Mouse (Mus musculus) layer of hippocampus, adult 9-10 months (tissue): ENCODE measurements around the gene Srsf10.

Experiments
- DNase-seq: peaks from one replicate; pipeline ENCODE4 v3.0.0; 2022; ENCODE audit warnings: low spot score

Srsf10 gene

DNA sequence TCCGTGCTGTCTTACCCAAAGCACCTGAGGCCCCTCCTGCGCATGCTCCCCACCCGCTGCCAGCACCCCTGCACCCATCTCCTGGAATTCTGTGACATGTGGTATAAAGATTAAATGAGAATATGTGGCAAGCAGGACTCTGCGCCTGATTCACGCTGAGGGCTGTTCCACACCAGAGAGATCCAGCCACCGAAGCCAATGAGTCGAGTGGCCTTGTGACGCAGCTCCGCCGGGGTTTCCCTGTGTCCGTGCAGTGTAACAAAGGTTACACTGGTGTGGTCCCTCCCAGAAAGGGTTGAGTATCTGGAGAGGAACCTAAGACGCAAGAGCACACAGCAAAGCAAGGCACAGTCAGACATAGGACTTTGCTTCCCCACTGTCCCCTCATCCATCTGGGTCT lies 30.1 kb downstream of the Srsf10 start:
- no peak for DNase-seq

DNA sequence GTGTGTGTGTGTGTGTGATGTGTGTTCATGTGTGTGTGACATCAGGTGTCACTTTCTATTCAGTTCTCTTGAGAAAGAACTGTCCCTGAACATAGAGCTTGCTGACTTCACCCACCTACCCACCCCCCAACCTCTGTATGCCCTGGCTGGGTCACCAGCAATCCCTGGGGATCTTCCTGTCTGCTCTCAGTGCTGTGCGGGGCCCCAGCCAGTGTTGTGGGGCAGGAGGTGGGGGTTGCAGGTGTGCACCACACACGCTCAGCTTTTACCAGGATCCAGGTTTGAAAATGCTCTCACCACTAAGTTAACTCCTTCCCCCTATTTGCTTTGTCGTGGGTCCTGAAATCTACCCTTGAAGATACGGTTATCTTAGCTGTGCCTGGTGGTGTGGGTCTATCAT lies 30.6 kb downstream of the Srsf10 start:
- DNase-seq, result no peak

DNA sequence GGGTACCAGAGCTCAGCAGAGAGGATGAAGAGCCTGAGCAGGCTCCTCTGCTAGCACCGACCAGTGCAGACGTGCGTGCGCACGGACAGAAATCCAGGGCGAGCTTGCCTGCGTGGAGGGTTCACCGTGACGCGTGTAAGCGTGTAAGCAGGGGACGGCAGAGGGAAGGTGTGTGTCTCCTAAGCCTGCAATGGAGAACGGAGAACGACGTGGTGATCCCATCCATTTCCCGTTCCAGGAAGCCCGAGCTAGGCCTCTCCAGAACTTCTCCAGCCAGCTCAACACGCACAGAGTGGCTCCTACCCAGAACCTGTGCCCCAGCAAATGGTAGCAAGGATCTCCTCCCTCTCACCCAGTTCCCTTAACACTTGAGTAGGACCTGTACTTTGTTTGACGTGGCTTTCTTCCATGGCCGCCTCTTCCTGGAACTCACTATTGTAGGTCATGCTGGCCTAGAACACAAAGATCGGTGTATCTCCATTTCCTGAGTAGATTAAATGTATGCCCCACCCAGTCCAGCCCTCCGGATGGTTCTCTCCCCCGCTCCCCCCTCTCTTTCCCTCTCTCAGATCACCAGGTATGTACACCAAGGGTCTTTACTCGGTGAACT lies 33.0 kb downstream of the Srsf10 start:
- no peak for DNase-seq

DNA sequence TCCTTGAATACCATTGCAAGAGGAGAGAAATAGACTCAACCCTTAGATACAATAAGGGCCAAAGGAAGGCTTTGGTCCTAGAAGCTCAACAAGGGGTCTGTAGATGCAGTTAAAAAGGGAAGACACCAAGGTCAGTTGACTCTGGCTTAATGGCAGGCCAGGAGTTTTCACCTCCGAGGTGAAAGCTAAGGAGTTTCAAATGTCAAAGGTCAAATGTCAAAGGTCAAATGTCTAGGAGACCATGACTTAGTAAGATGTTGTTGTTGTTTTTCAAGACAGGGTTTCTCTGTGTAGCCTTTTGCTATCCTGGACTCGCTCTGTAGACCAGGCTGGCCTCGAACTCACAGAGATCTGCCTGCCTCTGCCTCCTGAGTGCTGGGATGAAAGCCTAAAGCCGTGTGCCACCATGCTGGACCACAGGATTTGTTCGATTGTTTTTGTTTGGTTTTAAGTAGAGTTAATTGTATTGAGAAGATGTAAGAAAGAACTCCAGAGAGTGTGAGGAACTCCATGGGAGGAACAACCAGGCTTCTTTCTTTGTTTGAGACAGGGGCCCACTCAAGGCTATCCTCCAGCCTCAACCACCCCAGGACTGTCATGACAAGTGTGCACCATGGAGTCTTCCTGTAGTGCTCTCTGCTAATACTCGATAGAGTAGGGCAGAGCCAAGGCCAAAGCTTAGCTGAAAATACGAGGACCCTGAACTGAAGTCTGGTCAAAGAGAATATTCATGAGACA lies 33.8 kb downstream of the Srsf10 start:
- DNase-seq, result no peak

DNA sequence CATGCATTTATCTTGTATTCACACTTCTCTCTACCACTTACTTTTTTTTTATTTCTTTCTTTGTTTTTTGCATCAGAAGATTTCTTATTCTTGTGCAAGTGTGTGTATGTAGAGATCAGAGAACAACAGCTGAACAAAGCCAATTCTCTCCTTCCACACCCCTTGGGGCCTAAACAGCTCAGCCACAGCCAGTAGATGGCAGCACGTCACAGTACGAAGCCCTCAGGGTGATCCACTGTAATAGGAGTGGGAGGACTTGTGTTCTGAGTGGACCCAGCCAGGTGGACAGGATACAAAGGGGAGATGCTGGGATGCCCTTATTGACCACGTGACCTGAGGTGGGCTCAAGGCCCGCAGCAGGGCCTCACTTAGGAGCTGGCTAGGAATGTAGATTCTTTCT lies 34.3 kb downstream of the Srsf10 start:
- no peak for DNase-seq

DNA sequence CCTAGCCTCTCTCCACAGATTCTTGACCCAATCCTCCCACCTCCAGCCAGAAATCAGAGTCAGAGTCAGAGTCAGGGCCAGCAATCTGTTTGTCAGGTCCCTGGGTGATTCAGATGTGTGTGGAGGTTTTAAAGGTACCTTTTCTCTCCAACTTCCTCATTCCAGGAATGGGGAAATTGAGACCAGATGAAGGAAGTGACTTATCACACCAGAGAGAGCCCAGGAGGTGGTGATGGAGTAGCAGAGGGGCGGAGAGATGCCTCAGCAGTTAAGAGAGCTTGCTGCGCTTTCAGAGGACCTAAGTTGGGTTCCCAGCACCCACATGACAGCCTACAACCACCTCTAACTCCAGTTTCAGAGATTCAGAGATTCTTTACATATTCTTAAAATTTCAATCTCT lies 36.0 kb downstream of the Srsf10 start:
- no peak for DNase-seq

DNA sequence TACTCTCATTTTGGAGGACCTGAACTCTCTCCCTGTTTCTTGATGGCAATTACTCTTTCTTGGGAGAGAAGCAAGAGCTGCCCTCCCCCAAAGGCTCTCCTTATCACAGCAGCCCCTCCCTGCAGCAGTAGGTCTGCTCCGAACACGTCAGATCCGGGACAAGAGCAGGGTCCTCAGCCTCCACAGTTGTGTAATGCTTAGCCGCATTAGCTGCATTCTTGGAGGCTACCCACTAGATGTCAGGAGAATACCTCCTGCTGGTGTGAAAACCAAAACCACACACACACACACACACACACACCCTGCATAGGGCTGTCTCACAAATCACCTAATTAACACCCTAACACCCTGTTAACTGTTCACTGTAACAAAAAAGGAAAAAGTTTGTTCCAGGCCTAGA lies 37.3 kb downstream of the Srsf10 start:
- DNase-seq, result no peak

DNA sequence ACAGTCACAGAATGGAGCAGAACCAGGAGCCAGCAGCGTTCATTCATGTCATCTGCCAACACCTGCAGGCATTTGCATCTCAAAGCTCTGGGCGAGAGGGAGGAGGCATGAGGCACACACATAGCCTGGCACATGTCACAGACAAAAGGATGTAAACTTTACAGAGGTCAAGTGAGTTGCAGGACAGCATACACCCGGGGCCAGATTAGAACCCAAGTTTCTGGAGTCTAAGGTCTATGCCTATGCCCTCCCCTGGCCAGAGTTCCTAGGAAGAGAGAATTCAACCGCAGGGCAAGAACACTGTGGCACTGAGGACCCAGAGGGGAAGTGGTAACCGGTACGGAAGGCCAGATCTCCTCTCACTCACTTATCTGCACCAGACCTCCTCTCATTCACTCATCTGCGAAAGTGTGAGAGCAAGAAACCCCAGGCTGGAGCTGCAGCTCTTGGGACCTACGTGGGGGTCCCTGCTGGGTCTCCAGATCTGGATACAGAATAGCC lies 39.6 kb downstream of the Srsf10 start, which contains the start of gene Cnr2:
Cnr2 (plus strand) TSS at position 324 of the 501 bp plus-strand sequence.
- DNase-seq, result no peak

DNA sequence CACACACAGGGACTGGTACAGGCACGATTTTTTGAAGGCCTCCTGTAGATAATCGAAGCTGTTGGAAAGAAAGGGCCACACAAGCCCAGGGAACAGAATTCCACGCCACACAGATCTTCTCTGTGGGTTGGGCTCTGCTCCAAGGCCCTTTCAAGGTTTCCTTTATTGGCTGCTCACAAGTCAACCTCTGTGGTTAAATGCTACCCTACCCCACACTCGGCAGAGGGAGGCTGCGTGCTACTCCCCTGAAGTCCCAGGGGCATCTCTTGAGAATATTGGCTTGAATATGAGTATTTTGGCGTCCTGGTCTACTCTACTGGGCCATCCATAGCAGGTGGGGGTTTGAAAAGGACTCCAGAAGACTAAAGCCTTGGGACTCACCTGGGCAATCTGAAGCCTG lies 40.6 kb downstream of the Srsf10 start:
- no peak for DNase-seq

DNA sequence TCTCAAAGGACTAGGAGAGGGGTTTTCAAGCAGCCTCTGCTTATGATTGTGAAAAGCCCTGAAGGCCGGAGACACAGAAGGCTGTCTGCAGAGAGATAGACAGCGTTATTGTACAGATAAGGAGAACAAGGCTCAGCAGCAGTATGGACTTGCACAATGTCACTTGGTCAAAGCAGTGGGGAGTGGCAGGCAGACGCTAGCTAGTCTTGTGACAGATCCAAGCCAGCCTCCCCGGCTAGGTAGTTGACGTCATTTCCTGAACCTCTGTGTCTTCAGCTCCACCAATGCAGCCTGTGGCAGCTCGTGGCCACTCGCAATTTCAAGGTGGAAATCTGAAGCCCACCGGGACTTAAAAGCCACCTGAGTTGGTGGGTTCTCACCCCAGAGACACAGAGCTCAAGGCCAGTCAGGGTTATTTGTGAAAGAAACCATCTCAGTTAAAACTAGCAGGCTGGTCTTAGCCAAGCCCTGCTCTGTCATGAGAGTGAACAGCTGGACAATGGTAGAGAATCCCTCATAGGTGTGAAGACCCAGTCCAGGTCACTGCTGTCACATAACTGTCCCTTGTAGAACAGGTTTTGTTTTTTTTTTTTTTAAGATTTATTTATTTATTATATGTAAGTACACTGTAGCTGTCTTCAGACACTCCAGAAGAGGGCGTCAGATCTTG lies 43.0 kb downstream of the Srsf10 start:
- no peak for DNase-seq

DNA sequence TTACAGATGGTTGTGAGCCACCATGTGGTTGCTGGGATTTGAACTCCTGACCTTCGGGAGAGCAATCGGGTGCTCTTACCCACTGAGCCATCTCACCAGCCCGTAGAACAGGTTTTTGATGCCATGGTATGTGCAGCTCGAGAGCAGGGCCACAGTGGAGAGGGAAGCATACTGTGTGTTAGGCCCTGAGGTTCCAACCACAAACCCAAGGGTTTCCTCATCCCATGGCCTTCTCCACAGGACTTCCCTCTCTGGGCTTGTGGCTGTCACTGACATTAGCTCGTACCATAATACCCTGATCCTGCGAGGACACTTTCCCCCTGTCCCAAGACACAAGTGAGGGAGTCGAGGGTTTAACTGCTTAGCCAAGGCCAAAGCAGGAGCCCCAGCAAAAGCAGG lies 43.5 kb downstream of the Srsf10 start:
- no peak for DNase-seq

DNA sequence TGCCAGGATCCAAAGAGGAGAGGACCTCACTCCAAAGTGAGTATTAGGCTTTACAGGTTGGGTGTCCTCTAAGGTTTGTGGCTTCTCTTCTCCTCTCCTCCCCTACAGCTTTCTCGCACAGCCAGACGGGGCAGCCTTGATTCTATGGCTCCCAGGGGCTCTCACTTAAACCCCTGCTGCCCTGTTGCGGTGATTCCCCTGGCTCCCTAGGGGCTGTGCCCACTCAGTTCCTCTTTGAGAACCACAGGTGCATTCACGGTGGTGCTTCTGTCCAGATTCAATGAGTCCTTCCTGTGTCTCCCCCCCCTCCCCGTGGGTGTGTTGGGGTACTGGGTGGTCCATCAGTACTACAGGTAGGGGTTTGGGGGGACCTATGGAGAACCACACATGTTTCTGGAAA lies 44.5 kb downstream of the Srsf10 start:
- no peak for DNase-seq

DNA sequence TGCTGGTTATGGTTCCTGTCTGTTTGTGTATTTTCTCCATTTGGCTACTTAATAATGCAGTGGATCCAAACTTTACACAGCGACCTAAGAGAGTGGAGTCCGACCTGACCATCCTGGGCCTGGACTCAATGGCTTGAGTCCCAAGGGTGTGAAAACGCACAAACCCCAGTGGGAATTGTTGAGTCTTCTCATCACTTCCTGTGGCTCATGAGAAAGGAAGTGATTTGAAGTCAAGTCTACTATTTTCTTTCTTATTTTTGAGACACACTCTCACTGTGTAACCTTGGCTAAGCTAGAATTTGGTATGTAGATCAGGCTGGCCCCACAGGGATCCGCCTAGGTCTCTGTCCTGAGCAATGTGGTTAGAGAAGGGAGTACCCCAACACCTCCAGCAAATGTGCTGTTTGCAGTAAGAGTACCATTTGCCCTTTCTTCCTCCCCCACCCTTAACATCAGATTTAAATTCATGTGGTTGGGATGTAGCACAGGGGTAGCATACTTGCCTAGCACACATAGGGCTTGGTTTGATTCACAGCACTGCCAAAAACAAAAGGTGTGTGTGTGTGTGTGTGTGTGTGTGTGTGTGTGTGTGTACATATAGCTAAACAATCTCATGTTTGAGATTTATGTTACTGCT lies 47.2 kb downstream of the Srsf10 start:
- DNase-seq, result no peak

DNA sequence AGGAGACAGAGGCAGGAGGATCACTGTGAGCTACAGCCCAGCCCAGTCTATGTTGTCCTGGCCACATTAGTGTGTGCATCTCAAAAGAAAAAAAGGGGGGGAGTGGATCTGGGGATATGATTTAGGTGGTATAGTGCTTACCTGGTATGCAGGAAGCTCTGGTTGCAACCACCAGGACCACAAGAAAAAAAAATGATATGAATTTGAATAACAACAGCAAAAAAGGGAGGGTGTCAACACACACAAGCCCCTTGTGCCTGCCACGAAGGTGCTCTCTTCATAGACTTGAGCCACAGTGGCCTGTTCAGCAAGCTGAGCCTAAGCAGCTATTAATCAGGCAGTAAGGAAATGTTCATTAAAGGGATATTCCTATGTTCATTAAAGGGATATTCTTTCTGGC lies 49.3 kb downstream of the Srsf10 start:
- DNase-seq, result no peak

DNA sequence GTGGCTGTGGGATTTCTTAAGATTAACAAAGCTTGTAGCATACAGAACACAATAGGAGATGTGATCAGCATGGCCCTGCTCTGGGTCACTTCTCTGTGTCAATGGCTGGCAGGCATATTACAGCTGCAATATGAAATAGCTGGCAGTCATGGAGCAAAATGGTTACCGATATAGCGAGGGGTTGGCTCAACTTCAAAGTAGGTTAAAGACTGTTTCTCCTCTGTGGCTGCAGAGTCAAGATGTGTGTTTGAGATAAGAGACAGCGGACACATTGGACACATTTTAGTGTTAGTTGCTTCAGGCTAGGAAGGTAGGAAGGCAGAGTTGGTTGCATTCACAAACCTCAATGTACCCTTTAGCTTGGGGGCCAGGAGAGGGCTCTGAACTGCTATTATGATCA lies 51.1 kb downstream of the Srsf10 start:
- DNase-seq, result no peak

DNA sequence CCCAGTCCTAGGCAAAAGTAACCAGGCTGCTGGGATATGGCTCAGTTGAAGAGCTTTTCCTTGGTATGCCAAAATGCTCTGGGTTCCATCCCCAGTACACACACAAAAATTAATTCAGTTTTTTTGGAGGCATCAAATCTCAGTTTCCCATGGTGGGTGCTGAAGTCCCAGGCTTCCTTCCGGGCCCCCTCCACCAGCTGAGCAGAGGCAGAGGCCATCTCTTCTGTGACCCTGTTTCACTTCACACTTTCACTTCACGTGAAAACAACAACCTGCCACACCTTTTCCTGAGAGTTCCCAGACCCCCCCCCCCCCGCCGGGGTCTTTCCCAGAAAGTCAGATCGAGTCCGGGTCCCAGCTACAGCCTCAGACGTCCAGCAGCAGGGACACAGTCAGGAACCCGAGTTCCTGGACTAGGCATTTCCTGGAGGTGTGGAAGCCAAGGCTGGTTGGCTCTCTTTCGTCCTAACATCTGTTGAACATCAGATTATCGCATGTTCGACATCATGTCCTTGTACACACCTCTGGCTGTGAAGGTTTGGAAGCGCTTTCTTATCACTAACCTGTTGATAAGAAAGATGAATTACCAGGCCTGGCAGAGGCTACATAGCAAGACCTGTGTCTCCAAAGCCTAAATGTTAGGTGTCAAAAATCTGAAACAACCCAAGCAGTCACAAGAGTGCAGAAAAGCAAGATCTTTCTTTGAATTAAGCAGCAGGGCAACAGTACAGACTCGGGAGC lies 53.9 kb downstream of the Srsf10 start:
- DNase-seq, result no peak

DNA sequence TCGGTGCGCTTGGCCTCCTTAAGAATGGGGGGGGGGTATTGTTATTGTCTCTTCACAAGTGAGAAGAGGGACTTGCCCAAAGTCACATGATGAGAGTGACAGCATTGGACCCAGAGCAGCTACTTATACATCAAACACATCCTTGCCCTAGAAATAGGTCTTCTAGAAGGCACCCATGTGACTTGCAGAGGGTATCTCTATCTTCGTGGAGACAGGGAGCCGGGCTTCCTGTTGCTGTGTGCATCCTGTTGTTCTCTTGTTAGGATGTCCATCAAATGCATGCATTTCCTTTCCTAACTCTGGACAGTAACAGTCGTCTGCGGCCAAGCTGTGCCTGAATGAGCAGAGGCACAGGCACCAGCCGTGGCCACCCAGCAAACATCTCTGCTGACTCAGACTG lies 56.0 kb downstream of the Srsf10 start:
- DNase-seq, result no peak

DNA sequence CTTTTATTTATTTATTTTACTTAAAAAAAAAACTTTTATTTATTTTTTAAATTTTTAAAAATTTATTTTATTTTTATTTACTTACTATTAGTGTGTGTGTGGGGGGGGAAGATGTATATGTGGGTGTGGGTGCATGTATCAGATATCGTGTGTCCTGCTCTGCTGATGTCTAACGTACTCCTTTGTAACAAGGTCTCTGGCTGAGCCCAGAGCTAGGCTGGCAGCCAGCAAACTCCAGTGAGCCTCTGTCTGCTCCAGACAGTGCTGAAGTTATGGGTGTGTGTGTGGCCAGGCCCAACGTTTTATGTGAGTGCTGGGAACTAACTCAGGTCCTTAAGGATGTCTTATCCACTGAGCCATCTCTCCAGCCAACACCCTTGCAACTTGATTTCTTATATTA lies 56.6 kb downstream of the Srsf10 start:
- no peak for DNase-seq

DNA sequence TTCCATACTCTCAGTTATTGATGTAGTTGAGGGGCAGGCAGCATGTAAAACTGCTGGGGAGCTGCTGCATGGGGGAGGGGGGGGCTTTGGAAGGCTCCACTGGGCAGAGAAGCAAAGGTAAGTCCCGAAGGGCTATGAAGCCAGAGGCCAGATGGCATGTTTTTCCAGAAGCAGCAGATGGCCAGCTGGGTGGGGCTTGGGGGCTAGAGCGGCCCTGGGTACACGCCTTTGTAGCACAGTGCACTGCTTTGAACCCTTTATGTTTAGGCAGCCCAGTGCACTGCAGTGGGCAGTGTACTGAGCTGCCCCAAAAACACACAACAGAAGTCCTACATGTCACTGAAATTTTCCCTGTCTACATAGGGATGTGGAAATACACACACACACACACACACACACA lies 57.3 kb downstream of the Srsf10 start:
- DNase-seq, result no peak

DNA sequence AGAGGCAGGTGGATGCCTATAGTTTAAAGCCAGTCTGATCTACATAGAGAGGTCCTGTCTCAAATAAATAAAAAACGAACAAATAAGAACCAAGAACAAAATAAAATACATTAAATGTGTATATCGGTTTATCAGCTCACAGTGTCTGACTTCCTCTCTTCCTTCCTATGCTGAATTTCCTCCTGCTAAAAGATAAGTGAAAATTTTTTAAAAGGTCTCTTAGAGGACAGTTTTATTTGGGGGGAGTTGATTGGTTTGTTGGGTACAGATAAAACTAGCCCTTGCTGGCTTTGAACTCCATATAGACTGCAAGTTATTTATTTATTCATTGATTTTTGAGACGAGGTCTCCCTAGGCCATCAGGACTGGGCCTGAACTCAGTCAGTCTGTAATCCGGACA lies 57.9 kb downstream of the Srsf10 start:
- no peak for DNase-seq

DNA sequence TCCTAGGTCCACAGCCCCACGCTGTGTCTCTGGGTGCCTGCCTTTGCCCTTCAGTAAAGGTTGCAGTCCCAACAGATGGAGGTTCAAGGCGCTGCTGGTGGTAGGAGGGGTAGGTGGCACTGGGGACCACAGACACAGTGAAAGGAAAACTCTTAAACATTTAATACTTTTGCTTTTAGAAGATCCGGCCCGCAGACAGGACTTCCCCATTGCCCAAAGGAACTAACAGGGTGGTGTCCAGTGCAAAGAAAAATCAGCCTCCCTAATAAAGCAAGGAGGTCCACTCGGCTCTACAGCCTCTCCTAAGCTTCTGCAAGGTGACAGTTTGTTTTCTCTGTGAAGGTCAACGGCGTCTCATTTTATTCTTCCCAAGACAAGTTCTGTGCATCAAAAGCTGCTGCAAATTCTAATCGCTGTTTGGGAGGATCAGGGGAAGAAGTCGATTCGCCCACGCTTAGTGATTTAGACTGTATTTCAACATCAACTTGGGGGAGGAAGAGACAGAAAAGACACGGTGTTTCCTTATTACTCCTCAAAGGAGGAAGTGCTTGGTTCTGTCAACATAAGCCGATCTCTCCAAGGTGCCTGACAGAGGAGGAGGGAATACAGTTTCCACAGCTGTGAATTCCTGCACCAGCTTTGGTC lies 63.2 kb downstream of the Srsf10 start:
- no peak for DNase-seq

DNA sequence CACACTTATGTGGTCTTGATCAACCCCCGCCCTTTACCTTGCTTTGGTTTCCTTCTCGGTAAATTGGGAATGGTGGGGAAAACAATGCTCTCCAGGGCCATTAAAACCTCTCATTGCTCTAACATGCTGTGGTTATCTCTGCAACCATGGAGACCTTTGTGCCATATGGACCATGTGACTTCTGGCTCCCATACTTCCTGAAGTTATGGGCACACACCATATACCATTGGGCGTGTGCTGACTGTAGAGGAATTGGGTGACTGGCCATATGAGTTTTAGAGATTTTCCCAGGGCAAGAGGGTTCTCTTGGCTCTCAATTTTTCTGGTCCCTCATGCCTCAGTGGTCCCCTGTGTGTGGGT lies 63.7 kb downstream of the Srsf10 start:
- DNase-seq, result no peak
